Mouse (Mus musculus) heart, adult 2 months (tissue): ENCODE data around the gene Olfr18.

Source experiments
- CTCF ChIP-seq: fragments of 200-600 bp; IDR thresholded peaks from 2 replicates; pipeline ENCODE4 v1.8.1; 2022; ENCODE audit warnings: antibody characterized with exemption, mild to moderate bottlenecking, moderate library complexity
- EP300 ChIP-seq: fragments of 200-500 bp; IDR thresholded peaks from 2 replicates; pipeline ENCODE4 v1.6.1; 2011; ENCODE audit warnings: low read depth, low read length, control low read depth; ENCODE audit not compliant: insufficient read depth
- POLR2A ChIP-seq: fragments of 200-500 bp; IDR thresholded peaks from 2 replicates; pipeline ENCODE4 v1.6.1; 2011; ENCODE audit warnings: mild to moderate bottlenecking, low read depth, low read length, control low read depth; ENCODE audit not compliant: insufficient read depth

DNA sequence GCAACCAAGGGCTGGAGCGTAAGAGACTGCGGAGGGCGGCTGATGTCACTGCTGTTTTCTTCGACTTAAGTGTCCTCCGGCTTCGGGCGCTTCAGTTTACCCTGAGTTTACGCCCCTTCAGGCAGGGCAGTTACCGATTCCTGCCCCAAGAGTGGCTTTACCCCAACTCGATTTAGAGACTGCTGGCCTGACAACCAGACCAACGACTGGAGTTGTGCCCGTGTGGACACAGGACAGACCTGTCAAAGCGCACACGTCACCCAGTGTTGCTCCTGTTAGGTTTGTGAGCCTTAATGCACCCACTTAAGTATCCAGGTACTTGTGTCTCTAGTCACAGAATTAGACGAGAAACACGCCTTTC lies 49.4 kb upstream of the Olfr18 start:
- TF ChIP-seq POLR2A, result no peak
- no peak for TF ChIP-seq EP300
- TF ChIP-seq CTCF, result no peak; the same call in 1 of the 2 replicates
